Mouse (Mus musculus) WW6 (cell line): ENCODE data around the gene Mindy3.

ENCODE experiments used
- DNase-seq: peaks from one replicate; pipeline ENCODE4 v3.0.0-alpha.2; 2013; ENCODE audit warnings: low read depth, low spot score

Gene Mindy3

DNA sequence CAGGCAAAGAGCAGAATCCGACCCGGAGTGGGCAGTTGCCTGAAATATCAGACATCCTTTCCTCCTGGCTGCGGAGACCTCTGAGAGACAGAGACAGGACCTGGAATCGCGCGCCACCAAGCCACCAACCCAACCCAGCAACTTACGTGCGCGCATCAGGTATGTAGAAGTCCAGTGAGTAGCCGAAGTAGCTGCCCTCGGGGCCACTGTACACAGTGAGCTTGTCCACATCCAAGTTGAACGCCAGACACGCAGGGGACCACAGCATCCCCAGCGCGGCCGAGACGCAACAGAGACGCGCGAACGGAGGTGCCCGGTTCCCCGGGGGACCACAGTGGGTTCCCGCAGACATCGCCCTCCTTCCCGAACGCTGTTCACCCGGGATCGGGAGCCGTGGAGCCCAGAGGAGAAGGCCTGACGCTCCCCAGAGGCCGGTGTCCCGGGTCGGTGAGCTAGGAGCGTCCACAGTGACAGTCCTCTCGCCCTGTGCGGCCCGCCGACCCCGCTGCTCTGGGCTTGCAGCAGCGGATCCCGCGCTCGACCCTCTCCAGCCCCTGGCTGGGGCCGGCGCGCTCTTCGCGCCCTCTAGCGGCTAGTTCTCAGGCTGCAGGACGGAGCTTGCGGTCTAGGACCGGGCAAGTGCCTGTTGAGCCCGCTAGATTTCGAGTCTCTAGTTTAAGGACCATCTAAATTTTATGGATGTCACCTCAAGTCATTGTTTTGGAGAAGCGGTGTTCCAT, 117.7 kb downstream of the Mindy3 start, which contains the start of gene Itga8:
TSS of gene Itga8 (minus strand) at position 492 of the 740 bp plus-strand sequence.
- peak; percentile 60 for DNase-seq

GRCm38 (mm10) chr2:12300449-12301228, 118.6 kb downstream of the Mindy3 start:
- DNase-seq: no peak

- DNase-seq: no peak
Measured at GRCm38 (mm10) chr2:12297287-12297686, 122.0 kb downstream of the Mindy3 start.
